Mouse (Mus musculus): Measurements from ENCODE around the gene Hsd3b6. TPM values are rescaled to one million over a fixed set of nuclear protein-coding genes. Genes with fewer than 3 reads are reported as not detected.

Hsd3b6 gene
- polyA plus RNA-seq (2011; ENCODE audit: insufficient read length, low read depth, missing spikeins), result not detected in 2 replicates

GRCm38 (mm10) chr3:98814101-98814670, at the start of gene Hsd3b6:
TSS of gene Hsd3b6 (minus strand) at chr3:98814443.
- Histone ChIP-seq H3K4me1 (ENCODE audit: control insufficient read depth, insufficient read depth, low read length) (no peaks in the 10 kb centered on the region), H3K27ac (ENCODE audit: insufficient read depth, low read length) (no peak within 1 kb of the TSS), H3K4me3 (ENCODE audit: insufficient read depth, low read length) (no peak within 1 kb of the TSS)
- no peak for TF ChIP-seq CTCF (IDR thresholded peaks at IDR 0.05; ENCODE audit: borderline replicate concordance, insufficient read depth, low read length)
- no peak for TF ChIP-seq POLR2A (IDR thresholded peaks at IDR 0.05; ENCODE audit: low read depth, low read length)

- Histone ChIP-seq H3K27ac (ENCODE audit: insufficient read depth, low read length) (no peak overlapping the region), H3K4me1 (ENCODE audit: control insufficient read depth, insufficient read depth, low read length) (no peaks in the 10 kb centered on the region), H3K4me3 (ENCODE audit: insufficient read depth, low read length) (no peak overlapping the region)
- no peak for TF ChIP-seq POLR2A (IDR thresholded peaks at IDR 0.05; ENCODE audit: low read depth, low read length)
- TF ChIP-seq CTCF (IDR thresholded peaks at IDR 0.05; ENCODE audit: borderline replicate concordance, insufficient read depth, low read length), result no peak
Measured at GRCm38 (mm10) chr3:98862800-98863199, 48.6 kb upstream of the Hsd3b6 start.

GRCm38 (mm10) chr3:98859576-98859975, 45.3 kb upstream of the Hsd3b6 start, which contains the start of gene Hsd3b1:
TSS of gene Hsd3b1 (minus strand) at chr3:98859794.
- TF ChIP-seq POLR2A (IDR thresholded peaks at IDR 0.05; ENCODE audit: low read depth, low read length) (no peak), CTCF (IDR thresholded peaks at IDR 0.05; ENCODE audit: borderline replicate concordance, insufficient read depth, low read length) (no peak)
- H3K4me3 ChIP-seq (ENCODE audit: insufficient read depth, low read length), result no peak within 1 kb of the TSS
- no peaks in the 10 kb centered on the region for H3K4me1 ChIP-seq (ENCODE audit: control insufficient read depth, insufficient read depth, low read length)
- no peak within 1 kb of the TSS for H3K27ac ChIP-seq (ENCODE audit: insufficient read depth, low read length)

- TF ChIP-seq POLR2A (IDR thresholded peaks at IDR 0.05; ENCODE audit: low read depth, low read length), result no peak
- H3K4me1 ChIP-seq (ENCODE audit: control insufficient read depth, insufficient read depth, low read length), result no peaks in the 10 kb centered on the region
- H3K4me3 ChIP-seq (ENCODE audit: insufficient read depth, low read length), result no peak overlapping the region
- H3K27ac ChIP-seq (ENCODE audit: insufficient read depth, low read length), result no peak overlapping the region
Measured at GRCm38 (mm10) chr3:98858051-98858450, 43.8 kb upstream of the Hsd3b6 start.

- Histone ChIP-seq H3K4me1 (ENCODE audit: control insufficient read depth, insufficient read depth, low read length) (no peaks in the 10 kb centered on the region), H3K4me3 (ENCODE audit: insufficient read depth, low read length) (no peak overlapping the region), H3K27ac (ENCODE audit: insufficient read depth, low read length) (no peak overlapping the region)
- no peak for TF ChIP-seq POLR2A (IDR thresholded peaks at IDR 0.05; ENCODE audit: low read depth, low read length)
- no peak for TF ChIP-seq CTCF (IDR thresholded peaks at IDR 0.05; ENCODE audit: borderline replicate concordance, insufficient read depth, low read length)
Measured at GRCm38 (mm10) chr3:98856892-98857291, 42.6 kb upstream of the Hsd3b6 start.

- TF ChIP-seq POLR2A (IDR thresholded peaks at IDR 0.05; ENCODE audit: low read depth, low read length) (no peak), CTCF (IDR thresholded peaks at IDR 0.05; ENCODE audit: borderline replicate concordance, insufficient read depth, low read length) (no peak)
- Histone ChIP-seq H3K27ac (ENCODE audit: insufficient read depth, low read length) (no peak overlapping the region), H3K4me1 (ENCODE audit: control insufficient read depth, insufficient read depth, low read length) (no peaks in the 10 kb centered on the region), H3K4me3 (ENCODE audit: insufficient read depth, low read length) (no peak overlapping the region)
Measured at GRCm38 (mm10) chr3:98855160-98855559, 40.9 kb upstream of the Hsd3b6 start.

GRCm38 (mm10) chr3:98853685-98854084, 39.4 kb upstream of the Hsd3b6 start:
- H3K4me3 ChIP-seq (ENCODE audit: insufficient read depth, low read length), result no peak overlapping the region
- TF ChIP-seq POLR2A (IDR thresholded peaks at IDR 0.05; ENCODE audit: low read depth, low read length), result no peak
- no peak for TF ChIP-seq CTCF (IDR thresholded peaks at IDR 0.05; ENCODE audit: borderline replicate concordance, insufficient read depth, low read length)
- no peak overlapping the region for H3K27ac ChIP-seq (ENCODE audit: insufficient read depth, low read length)
- H3K4me1 ChIP-seq (ENCODE audit: control insufficient read depth, insufficient read depth, low read length), result no peaks in the 10 kb centered on the region

- Histone ChIP-seq H3K27ac (ENCODE audit: insufficient read depth, low read length) (no peak overlapping the region), H3K4me3 (ENCODE audit: insufficient read depth, low read length) (no peak overlapping the region), H3K4me1 (ENCODE audit: control insufficient read depth, insufficient read depth, low read length) (no peaks in the 10 kb centered on the region)
- TF ChIP-seq POLR2A (IDR thresholded peaks at IDR 0.05; ENCODE audit: low read depth, low read length) (no peak), CTCF (IDR thresholded peaks at IDR 0.05; ENCODE audit: borderline replicate concordance, insufficient read depth, low read length) (no peak)
Measured at GRCm38 (mm10) chr3:98853051-98853450, 38.8 kb upstream of the Hsd3b6 start.

GRCm38 (mm10) chr3:98852631-98853030, 38.4 kb upstream of the Hsd3b6 start:
- Histone ChIP-seq H3K4me3 (ENCODE audit: insufficient read depth, low read length) (no peak overlapping the region), H3K27ac (ENCODE audit: insufficient read depth, low read length) (no peak overlapping the region), H3K4me1 (ENCODE audit: control insufficient read depth, insufficient read depth, low read length) (no peaks in the 10 kb centered on the region)
- TF ChIP-seq CTCF (IDR thresholded peaks at IDR 0.05; ENCODE audit: borderline replicate concordance, insufficient read depth, low read length) (no peak), POLR2A (IDR thresholded peaks at IDR 0.05; ENCODE audit: low read depth, low read length) (no peak)

GRCm38 (mm10) chr3:98851853-98852252, 37.6 kb upstream of the Hsd3b6 start:
- Histone ChIP-seq H3K4me1 (ENCODE audit: control insufficient read depth, insufficient read depth, low read length) (no peaks in the 10 kb centered on the region), H3K27ac (ENCODE audit: insufficient read depth, low read length) (no peak overlapping the region), H3K4me3 (ENCODE audit: insufficient read depth, low read length) (no peak overlapping the region)
- no peak for TF ChIP-seq POLR2A (IDR thresholded peaks at IDR 0.05; ENCODE audit: low read depth, low read length)
- no peak for TF ChIP-seq CTCF (IDR thresholded peaks at IDR 0.05; ENCODE audit: borderline replicate concordance, insufficient read depth, low read length)

Data from embryonic fibroblast, embryonic 13.5 days (primary cell).